Mouse (Mus musculus) bone marrow macrophage, adult 2 months (primary cell): ENCODE data around the gene Spag7. TPM values are rescaled to one million over a fixed set of nuclear protein-coding genes. Genes with fewer than 3 reads are reported as not detected.

ENCODE experiments used
- H3K27ac ChIP-seq: 2 replicates; pipeline ENCODE4 v1.5.1; 2012; ENCODE audit warnings: low read depth, low read length; ENCODE audit not compliant: insufficient read depth
- H3K4me1 ChIP-seq: 2 replicates; pipeline ENCODE4 v1.6.1; 2012; ENCODE audit warnings: low read length; ENCODE audit not compliant: control insufficient read depth, insufficient read depth
- H3K4me3 ChIP-seq: 2 replicates; pipeline ENCODE4 v1.5.1; 2012; ENCODE audit warnings: mild to moderate bottlenecking, low read length, moderate library complexity; ENCODE audit not compliant: insufficient read depth
- CTCF ChIP-seq: IDR thresholded peaks from 2 replicates; pipeline ENCODE4 v1.5.1; 2012; ENCODE audit warnings: low read depth, mild to moderate bottlenecking, low read length, moderate library complexity
- POLR2A ChIP-seq: IDR thresholded peaks from 2 replicates; pipeline ENCODE4 v1.6.1; 2012; ENCODE audit warnings: mild to moderate bottlenecking, low read depth, low read length, borderline replicate concordance
- polyA plus RNA-seq: library from polyadenylated mRNA; stranded (reverse); fragments of >200 nt; gene quantifications from 2 replicates; pipeline ENCODE4 v1.2.4, GENCODE M21; 2012; ENCODE audit not compliant: missing spikeins, insufficient read depth, insufficient read length

The Spag7 gene
- polyA plus RNA-seq, 1 experiment: 86.8 TPM

DNA sequence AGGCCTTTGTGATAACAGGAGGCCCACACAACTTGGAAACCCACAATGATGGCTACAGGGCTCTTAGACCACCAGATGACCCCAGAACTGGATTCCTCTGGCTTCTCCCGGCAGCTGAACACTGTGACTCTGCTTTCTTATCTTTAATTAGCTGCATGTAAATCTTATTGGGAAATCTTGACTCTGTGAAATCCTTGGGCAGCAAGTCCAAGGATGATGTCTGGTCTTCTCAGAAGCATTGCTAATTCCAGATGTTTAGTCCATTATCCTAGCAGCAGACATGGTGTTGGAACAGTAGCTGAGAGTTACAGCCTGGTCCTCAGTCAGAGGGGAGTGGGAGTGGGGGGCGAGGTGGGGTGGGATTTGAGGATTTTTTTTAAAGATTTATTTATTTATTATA is 40.8 kb downstream of the Spag7 start:
- Histone ChIP-seq H3K4me1 (peaks cover 20% of the 10 kb centered on the region), H3K27ac (no peak overlapping the region), H3K4me3 (no peak overlapping the region)
- TF ChIP-seq POLR2A: no peak

DNA sequence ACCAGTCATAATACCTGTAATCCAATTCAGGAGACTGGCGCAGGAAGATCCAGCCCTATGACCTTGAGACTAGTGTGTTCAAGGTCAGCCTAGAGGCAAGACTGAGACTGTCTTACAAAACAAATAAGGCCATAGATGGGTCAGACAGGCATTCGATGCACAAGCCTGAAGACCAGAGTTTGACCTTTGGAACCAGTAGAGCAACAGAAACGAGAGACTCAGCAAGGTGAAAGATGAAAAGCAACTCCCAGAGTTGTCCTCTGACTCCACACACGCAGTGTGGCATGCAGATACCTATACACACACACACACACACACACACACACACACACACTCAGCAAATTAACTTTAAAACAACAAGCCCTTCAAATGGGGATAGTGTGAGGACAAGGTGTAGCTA is 42.3 kb downstream of the Spag7 start:
- Histone ChIP-seq H3K27ac (no peak overlapping the region), H3K4me3 (no peak overlapping the region), H3K4me1 (peaks cover 17% of the 10 kb centered on the region)
- TF ChIP-seq POLR2A (no peak), CTCF (no peak)

DNA sequence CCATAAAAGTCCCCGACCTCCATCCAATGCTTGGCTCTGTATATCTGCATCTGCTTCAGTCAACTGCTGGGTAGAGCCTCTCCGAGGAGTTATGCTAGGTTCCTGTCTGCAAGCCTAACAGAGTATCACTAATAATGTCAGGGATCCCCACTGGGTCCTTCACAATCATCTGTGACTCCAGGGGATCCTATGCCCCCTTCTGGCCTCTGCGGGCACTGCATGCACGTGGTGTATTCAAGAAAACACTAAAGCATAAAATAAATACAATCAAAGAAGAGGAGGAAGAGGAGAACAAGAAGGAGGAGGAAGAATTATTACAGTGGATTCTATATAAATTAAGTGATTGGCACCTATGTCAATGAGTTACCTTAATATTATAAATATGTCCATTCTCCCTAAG is 43.7 kb downstream of the Spag7 start:
- Histone ChIP-seq H3K27ac (no peak overlapping the region), H3K4me1 (peaks cover 16% of the 10 kb centered on the region), H3K4me3 (no peak overlapping the region)
- TF ChIP-seq CTCF (peak; percentile 65), POLR2A (no peak)

DNA sequence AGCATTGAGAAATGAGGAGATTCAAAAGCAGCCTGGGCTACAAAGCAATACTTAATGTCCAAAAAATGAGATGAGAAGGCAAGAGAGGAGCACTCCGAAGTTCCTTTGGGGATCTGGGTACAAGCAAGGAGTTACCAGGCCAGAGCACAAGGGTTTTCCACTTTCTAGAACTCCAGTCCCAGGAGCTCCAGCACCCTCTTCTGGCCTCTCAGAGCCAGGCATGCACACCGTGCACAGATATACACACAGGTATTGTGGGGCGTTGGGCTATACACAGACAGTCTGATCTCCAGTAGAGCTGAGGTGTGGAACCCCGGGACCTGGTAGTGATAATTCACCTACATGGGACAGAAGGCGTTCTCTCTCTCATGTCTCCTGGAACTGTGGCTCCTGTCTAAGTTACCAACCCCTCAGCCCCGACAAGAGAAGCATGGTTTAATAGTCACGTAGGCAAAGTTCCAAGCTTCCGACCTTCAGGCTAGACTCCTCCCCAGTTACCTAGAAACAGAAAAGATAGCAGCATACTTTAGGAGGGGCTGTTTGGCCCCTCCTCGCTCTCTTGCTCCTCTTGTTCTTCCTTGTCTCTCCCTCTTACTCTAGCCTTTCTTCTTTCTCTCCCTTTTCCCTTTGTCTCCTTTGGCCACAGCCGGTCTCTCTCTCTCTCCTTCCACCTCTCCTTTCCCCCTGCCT is 46.0 kb downstream of the Spag7 start:
- H3K4me1 ChIP-seq: peaks cover 12% of the 10 kb centered on the region
- H3K4me3 ChIP-seq: no peak overlapping the region
- no peak overlapping the region for H3K27ac ChIP-seq
- TF ChIP-seq CTCF: no peak

DNA sequence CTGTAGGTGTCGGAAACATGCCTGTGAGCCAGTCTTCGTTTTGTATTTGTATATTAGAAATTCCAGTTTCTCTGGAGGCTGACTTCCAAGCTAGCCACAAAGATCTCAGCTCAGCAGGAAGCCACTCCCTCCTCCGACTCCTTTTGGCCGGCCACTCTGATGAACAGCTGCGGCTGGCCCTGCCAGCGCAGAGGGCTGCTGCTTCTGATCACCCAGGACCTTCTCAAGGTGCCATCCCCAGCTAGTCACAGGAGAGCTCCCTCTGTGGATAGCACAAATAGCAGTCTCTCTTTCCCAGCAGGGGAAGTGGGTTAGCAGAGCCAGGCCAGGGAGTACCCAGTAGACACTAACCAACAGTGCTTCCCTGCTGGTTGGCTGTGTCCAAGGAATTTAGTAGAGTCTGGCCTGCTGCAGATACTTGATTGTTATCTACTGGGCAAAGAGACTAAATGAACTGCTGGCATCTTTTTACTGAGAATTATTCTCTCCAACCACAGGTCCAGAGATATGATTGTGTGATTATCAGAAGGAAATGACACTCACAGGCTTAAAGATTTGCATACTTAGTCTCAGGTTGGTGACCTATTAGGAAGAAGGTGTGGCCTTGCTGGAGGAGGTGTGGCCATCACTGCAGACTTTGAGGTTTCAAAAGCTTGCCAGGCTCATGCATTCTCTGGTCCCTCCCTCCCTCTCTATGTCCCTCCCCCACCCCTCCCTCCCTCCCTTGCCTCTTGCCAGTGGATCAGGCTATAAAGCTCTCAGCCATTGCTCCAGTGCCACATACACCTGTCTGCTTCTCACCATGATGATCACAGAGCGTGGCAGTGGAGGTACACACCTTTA is 47.0 kb downstream of the Spag7 start:
- Histone ChIP-seq H3K4me1 (peaks cover 12% of the 10 kb centered on the region), H3K27ac (peak overlapping the region; percentile 40; the same call in 1 of the 2 replicates), H3K4me3 (no peak overlapping the region)
- TF ChIP-seq CTCF: no peak
- no peak for TF ChIP-seq POLR2A

DNA sequence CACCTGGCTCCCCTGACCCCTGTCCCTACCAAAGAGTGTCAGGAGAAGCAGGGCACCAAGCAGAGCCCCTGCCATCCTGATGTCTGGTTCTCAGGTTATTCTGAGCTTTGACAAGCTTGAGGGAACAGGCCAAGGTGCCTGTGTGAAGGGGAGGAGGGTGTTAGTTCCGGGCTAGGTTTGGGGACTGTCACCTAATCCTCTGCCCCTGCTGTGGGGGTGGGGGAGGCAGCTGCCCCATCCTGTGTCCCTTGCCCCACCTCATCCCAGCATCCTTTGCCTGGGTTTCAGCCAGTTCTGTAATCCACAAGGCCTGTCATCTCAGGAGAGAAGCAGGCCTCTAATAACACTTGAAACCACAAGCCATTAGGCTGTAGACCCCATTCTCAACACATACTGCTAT is 50.1 kb downstream of the Spag7 start, which contains the start of gene Chrne:
TSS of gene Chrne (minus strand) at position 116 of the 400 bp plus-strand sequence.
- Histone ChIP-seq H3K4me1 (peaks cover 22% of the 10 kb centered on the region), H3K4me3 (no peak within 1 kb of the TSS), H3K27ac (no peak within 1 kb of the TSS)
- TF ChIP-seq CTCF (no peak), POLR2A (no peak)

DNA sequence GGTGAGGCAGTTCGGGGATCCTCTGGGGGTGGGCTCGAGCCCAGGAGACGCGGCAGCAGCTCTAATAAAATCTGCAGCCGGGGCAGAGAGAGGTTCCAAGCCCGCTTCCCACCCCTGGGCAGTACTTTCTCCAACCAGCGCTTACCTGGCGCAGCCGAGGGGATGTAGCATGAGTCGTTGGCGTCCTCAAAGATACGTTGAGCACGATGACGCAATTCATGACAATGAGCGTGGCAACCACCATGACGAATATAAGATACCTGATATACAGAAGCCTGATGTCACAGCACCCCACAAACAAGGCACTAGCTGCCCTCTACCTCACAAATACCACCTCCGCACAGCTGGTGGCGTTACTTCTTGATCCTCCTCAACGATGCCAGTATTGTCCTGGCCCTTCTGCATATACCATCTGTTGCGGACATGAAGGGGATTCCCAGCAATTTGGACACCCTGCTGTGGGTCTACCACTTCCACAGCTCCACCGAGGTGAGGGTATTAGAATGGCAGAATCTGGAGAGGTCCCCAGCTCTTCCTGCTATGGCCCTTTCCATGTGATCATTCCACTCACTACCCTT is 53.6 kb downstream of the Spag7 start, which contains the start of gene 4930544D05Rik:
TSS of gene 4930544D05Rik (plus strand) at position 333 of the 578 bp plus-strand sequence.
- H3K4me3 ChIP-seq: peak within 1 kb of the TSS; percentile 60
- peaks cover 18% of the 10 kb centered on the region for H3K4me1 ChIP-seq
- TF ChIP-seq POLR2A (no peak), CTCF (no peak)
- H3K27ac ChIP-seq: peak within 1 kb of the TSS; percentile 74

DNA sequence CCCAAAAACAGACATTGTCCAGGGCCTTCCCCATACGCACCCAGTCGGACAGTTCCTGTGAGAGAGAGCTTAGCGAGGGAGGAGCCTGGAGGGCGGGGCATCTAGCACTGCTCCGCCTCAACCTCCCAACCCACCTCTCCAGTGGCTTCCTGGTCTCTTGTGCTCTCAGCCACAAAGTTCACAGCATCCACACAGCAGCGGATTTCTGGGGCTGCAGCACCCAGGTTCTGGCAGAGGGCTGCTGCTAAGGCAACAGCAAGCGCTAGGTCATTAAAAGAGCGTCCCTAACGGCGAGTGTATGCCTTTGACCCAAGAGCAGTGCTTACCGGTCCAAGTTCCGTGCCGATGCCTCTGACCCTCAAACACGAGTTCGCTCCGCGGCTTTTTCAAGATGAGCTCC is 54.1 kb downstream of the Spag7 start:
- Histone ChIP-seq H3K4me1 (peaks cover 18% of the 10 kb centered on the region), H3K27ac (peak overlapping the region; percentile 74), H3K4me3 (peak overlapping the region; percentile 60)
- TF ChIP-seq POLR2A (no peak; the same call in 1 of the 2 replicates), CTCF (no peak)

Other genes starting within 250 kb of the Spag7 start
- 520 and 549 TPM in 2 replicates for gene Arrb2, start 236.8 kb downstream of the Spag7 start, polyA plus RNA-seq
- 40.5 and 41.6 TPM in 2 replicates for gene Med11, start 217.5 kb downstream of the Spag7 start, polyA plus RNA-seq
- 21.7 and 23.7 TPM in 2 replicates for gene Zmynd15, start 210.0 kb downstream of the Spag7 start, polyA plus RNA-seq
- gene Cxcl16, start 209.4 kb downstream of the Spag7 start, polyA plus RNA-seq: 434 and 456 TPM in 2 replicates
- gene Tm4sf5, start 164.2 kb downstream of the Spag7 start, polyA plus RNA-seq: 4.3 TPM in 2 replicates
- gene Vmo1, start 154.8 kb downstream of the Spag7 start, polyA plus RNA-seq: not detected in 2 replicates
- not detected in 2 replicates for gene Gltpd2, start 150.2 kb downstream of the Spag7 start, polyA plus RNA-seq
- gene Psmb6, start 144.0 kb downstream of the Spag7 start, polyA plus RNA-seq: 141 and 151 TPM in 2 replicates
- gene Gm40193, start 136.5 kb downstream of the Spag7 start, polyA plus RNA-seq: not detected in 2 replicates
- 58.4 and 60.9 TPM in 2 replicates for gene Pld2, start 129.4 kb downstream of the Spag7 start, polyA plus RNA-seq
- gene Mink1, start 106.5 kb downstream of the Spag7 start, polyA plus RNA-seq: 139 and 151 TPM in 2 replicates
- not detected in 2 replicates for gene 4930544D05Rik, start 53.6 kb downstream of the Spag7 start, polyA plus RNA-seq
- not detected in 2 replicates for gene Chrne, start 50.2 kb downstream of the Spag7 start, polyA plus RNA-seq
- gene Gp1ba, start 30.3 kb downstream of the Spag7 start, polyA plus RNA-seq: not detected in 2 replicates
- gene Rnf167, start 22.2 kb downstream of the Spag7 start, polyA plus RNA-seq: 70.1 and 76.6 TPM in 2 replicates
- gene Slc25a11, start 21.9 kb downstream of the Spag7 start, polyA plus RNA-seq: 99.9 and 110 TPM in 2 replicates
- 1,781 and 1,801 TPM in 2 replicates for gene Pfn1, start 14.8 kb downstream of the Spag7 start, polyA plus RNA-seq
- gene Eno3, start 12.2 kb downstream of the Spag7 start, polyA plus RNA-seq: 4.7 and 7.4 TPM in 2 replicates
- gene Camta2, start 18.7 kb upstream of the Spag7 start, polyA plus RNA-seq: 71.4 and 84.6 TPM in 2 replicates
- gene Inca1, start 30.7 kb upstream of the Spag7 start, polyA plus RNA-seq: 1.7 TPM in 1 of 2 replicates, not detected in the other
- 56.2 and 57.9 TPM in 2 replicates for gene Kif1c, start 31.1 kb upstream of the Spag7 start, polyA plus RNA-seq
- 2.7 and 3.3 TPM in 2 replicates for gene Zfp3, start 94.8 kb upstream of the Spag7 start, polyA plus RNA-seq
- gene Scimp, start 143.2 kb upstream of the Spag7 start, polyA plus RNA-seq: 1.1 TPM in 1 of 2 replicates, not detected in the other
- gene Rabep1, start 175.4 kb upstream of the Spag7 start, polyA plus RNA-seq: 49.2 and 51.8 TPM in 2 replicates